Mouse (Mus musculus) thymus, postnatal 10 days (tissue): ENCODE results near the gene Fam20b.
A peak's percentile ranks its signal among the peaks of the same experiment; 100 is the strongest.

Experiments
- DNase-seq, 2 experiments: peaks; one replicate each; pipeline ENCODE4 v3.0.0; 2021; ENCODE audit warnings: low spot score in 2 of 2

Fam20b gene

DNA sequence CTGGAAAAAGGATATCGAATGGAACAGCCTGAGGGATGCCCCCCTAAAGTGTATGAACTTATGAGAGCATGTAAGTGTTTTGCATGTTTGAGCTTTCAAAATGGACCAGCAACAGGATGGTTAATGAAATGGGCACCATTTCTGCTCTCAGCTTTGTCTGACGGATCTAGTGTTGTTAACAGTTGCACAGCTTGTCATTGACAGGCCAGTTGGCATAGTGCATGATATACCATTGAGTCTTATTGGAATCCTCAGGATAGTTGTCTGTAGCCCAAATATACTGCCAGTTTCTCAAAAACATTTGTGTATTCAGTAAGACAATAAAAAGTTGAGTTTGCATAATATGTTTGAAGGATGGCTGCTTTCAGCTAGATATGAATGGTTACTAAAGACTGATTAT lies 83.7 kb downstream of the Fam20b start:
- DNase-seq, result no peak

DNA sequence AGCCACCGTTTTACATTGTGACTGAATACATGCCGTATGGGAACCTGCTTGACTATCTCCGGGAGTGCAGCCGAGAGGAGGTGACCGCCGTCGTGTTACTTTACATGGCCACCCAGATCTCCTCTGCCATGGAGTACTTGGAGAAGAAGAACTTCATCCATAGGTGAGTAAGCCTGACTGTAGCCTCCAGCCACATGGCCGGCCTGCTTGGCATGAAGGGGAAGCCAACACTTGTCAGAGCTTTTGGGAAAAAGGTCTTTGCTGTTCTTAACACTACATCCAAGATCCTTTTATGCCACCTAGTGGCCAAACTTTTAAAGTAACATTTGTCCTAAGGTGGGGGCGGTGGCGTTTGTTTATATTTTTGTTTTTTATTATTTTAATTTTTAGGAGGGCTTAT lies 85.8 kb downstream of the Fam20b start:
- peak in 1 of 2 experiments; percentile 61 for DNase-seq

- peak in 1 of 2 experiments; percentile 37 for DNase-seq
Observed at GRCm38 (mm10) chr1:156630965-156631364, 87.9 kb downstream of the Fam20b start.

DNA sequence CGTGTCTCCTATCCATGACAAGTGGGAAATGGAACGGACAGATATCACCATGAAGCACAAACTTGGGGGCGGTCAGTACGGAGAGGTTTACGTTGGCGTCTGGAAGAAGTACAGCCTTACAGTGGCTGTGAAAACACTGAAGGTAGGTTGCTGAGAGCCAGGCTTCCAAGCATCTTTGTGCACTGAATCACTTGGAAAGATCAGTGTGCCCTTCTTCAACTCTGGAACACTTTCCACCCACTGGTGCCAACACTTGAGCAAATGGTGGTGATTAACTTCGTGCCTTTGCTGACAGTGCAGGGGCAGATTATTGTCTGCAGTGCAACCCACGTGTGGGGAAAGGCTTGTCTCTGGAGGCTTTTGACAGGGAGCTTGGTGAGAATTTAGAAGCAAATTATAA lies 88.9 kb downstream of the Fam20b start:
- DNase-seq, result no peak
